Mouse (Mus musculus) lung, postnatal 0 days (tissue): ENCODE measurements at regions not wholly inside any gene's neighbourhood (a gene's known extent, or its start where the extent isn't known, plus 50 kb on each side); places are given as distances from the start of the nearest gene placed in this dataset.

Experiments used
- CTCF ChIP-seq: IDR thresholded peaks from 2 replicates; pipeline ENCODE4 v1.5.1; 2016; ENCODE audit warnings: antibody characterized with exemption, mild to moderate bottlenecking
- EP300 ChIP-seq: IDR thresholded peaks from 2 replicates; pipeline ENCODE4 v1.6.1; 2016; ENCODE audit warnings: antibody characterized with exemption, mild to moderate bottlenecking, control low read depth

DNA sequence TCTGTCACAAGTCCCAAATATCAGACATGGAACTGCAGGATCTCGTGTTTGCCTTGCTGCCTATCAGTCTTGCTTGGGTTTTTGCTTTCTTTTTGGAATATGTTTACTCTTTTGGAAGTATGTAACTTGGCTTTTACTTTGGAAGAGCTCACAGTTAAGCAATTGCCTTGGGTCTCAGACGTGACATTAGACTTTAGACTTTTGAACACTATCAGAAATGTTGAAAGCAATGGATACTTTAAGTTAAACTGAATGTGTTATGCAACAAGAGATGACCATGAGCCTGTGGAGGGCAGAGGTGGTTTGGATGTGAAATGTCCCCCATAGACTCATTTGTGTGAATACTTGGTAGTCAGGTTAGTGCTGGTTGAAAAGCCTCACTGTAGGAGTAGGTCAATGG is 354.3 kb downstream of the Psat1 start:
- TF ChIP-seq CTCF (no peak), EP300 (no peak)
